Comparison of ENCODE assay signal across 8 mouse cellular contexts in the genomic region with DNA sequence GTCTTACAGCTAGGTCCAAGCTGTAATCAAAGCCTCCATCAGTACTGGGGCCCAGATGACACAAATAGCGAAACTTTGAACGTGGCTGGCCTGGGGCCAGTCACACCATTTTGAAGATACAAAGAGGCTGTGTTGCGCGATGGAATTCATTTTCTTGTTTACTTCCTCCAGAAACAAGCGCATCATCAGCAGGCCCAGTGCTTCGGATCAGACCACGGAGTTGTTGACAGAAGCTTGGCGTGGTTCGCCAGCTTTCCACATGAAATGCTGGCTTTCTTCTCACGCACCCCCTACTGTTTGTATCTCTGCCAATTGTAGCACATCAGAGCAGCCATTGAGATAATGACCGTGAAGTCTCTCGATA.
A peak's percentile ranks its signal among the peaks of the same experiment; 100 is the strongest.
DNase-seq lines count a peak whose midpoint lies in the region.

No protein-coding gene starts in this region.

- DNase-seq in brain, embryonic 18.5 days (ENCODE audit: low read depth, low spot score), result peak; percentile 86
- DNase-seq in embryo, embryonic 10.5 days (ENCODE audit: low spot score), result peak; percentile 61
- peak; percentile 18 for DNase-seq in gastrocnemius, postnatal 25 days
- DNase-seq in kidney, postnatal 36 days, result peak; percentile 11 to 19
- peak; percentile 50 to 67 for DNase-seq in lung, adult 18-20 months
- peak; percentile 84 for DNase-seq in retina, postnatal 1 day
- DNase-seq in thymus, postnatal 10 days (ENCODE audit: low spot score in 2 of 2), result no peak
- DNase-seq in yolk sac, embryonic 10.5 days (ENCODE audit: low spot score), result no peak

Comparison
In these comparisons a context has a peak if more than half of its experiments do, and no peak if none do; other contexts are left out.
1. DNase-seq: peak in brain, embryonic 18.5 days (single experiment), embryo, embryonic 10.5 days (single experiment), gastrocnemius, postnatal 25 days (single experiment), kidney, postnatal 36 days (2 of 2), lung, adult 18-20 months (2 of 2) and retina, postnatal 1 day (single experiment); none in thymus, postnatal 10 days (0 of 2) and yolk sac, embryonic 10.5 days (single experiment).